Mouse (Mus musculus) midbrain, embryonic 10.5 days (tissue): ENCODE measurements around the gene Ugt1a7c. TPM values are rescaled to one million over a fixed set of nuclear protein-coding genes. Genes with fewer than 3 reads are reported as not detected.

ENCODE experiments used
- DNase-seq: peaks from one replicate; pipeline ENCODE4 v3.0.0-alpha.2; 2017; ENCODE audit warnings: low spot score
- H3K27ac ChIP-seq: fragments of 300-500 bp; sonication (generic); replicated peaks from 2 replicates; pipeline ENCODE4 v1.5.1; 2016; ENCODE audit warnings: mild to moderate bottlenecking
- H3K27me3 ChIP-seq: fragments of 300-500 bp; sonication (generic); 2 replicates; pipeline ENCODE4 v1.6.1; 2016; ENCODE audit warnings: low read depth, mild to moderate bottlenecking; ENCODE audit not compliant: poor library complexity, severe bottlenecking
- H3K36me3 ChIP-seq: fragments of 300-500 bp; sonication (generic); 2 replicates; pipeline ENCODE4 v1.6.1; 2016; ENCODE audit warnings: mild to moderate bottlenecking, moderate library complexity
- H3K4me1 ChIP-seq: fragments of 300-500 bp; sonication (generic); 2 replicates; pipeline ENCODE4 v1.6.1; 2016
- H3K4me3 ChIP-seq: fragments of 300-500 bp; sonication (generic); 2 replicates; pipeline ENCODE4 v1.5.1; 2016; ENCODE audit warnings: mild to moderate bottlenecking, moderate library complexity
- H3K9me3 ChIP-seq: fragments of 300-500 bp; sonication (generic); replicated peaks from 2 replicates; pipeline ENCODE4 v1.6.1; 2016; ENCODE audit warnings: mild to moderate bottlenecking
- WGBS: fragments of 180-500 bp; shearing (Covaris S2); methylation state at CpG from one replicate; pipeline ENCODE4 v1.1.7; 2016; 5-methylcytosine and 5-hydroxymethylcytosine counted together
- polyA plus RNA-seq: library from polyadenylated mRNA; unstranded; fragments of >200 nt; fragmentation: Nextera tagmentation; extraction: Ambion mirVana; gene quantifications from 2 replicates; pipeline ENCODE4 v1.2.1, GENCODE M21; 2016

The Ugt1a7c gene
- polyA plus RNA-seq, 1 experiment from 2014 or later, result 0.56 TPM

DNA sequence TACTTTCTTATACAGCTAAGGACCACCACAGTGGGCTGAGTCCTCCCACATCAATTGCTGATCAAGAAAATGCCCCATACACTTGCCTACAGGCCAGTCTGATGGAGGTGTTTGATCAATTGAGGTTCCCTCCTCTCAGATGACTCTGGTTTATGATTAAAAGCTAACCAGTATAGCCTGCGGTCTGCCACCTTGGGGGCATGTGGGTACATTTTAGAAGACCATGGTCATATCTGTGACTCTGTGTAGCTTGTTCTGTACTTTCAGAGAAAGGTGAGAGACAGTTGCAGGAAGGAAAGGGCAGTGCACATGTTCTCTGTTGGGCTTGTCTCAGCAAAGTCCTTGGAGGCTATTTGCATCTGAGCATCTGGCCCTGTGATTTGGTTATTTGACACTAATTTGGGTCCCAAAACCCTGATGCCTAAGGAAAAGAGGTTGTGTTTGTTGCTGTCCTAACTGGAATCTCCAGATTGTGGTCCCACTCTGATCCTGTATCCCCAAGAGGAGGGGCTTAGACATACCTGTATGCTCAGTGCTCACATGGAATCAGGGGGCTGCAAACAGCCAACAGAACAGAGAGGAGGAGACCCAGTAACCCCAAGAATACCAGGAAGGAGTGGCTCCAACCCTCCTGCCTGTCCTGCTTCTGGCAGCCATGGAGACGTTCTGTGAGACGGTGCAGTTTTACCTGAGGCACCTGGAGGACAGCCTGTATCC is 138.0 kb downstream of the Ugt1a7c start:
- DNase-seq, result no peak
- H3K27me3 ChIP-seq, result no peaks in the 10 kb centered on the region
- H3K27ac ChIP-seq, result no peak overlapping the region

GRCm38 (mm10) chr1:88233421-88234247 is 138.8 kb downstream of the Ugt1a7c start:
- no peak overlapping the region for H3K4me3 ChIP-seq
- H3K4me1 ChIP-seq, result no peaks in the 10 kb centered on the region
- H3K27ac ChIP-seq, result no peak overlapping the region
- H3K9me3 ChIP-seq, result peaks cover 98% of the 10 kb centered on the region
- 69% methylated on average over 14 of the region's 14 CpGs for WGBS
- H3K27me3 ChIP-seq, result no peaks in the 10 kb centered on the region
- H3K36me3 ChIP-seq, result no peaks in the 10 kb centered on the region
- no peak for DNase-seq

More for the DNA sequence above, 138.0 kb downstream of the Ugt1a7c start:
- Histone ChIP-seq H3K36me3 (no peaks in the 10 kb centered on the region), H3K4me3 (no peak overlapping the region), H3K9me3 (peaks cover 98% of the 10 kb centered on the region), H3K4me1 (no peaks in the 10 kb centered on the region)
- 54% methylated on average over 3 of the region's 3 CpGs for WGBS

- WGBS, result 65% methylated on average over 4 of the region's 4 CpGs
- H3K4me1 ChIP-seq, result no peaks in the 10 kb centered on the region
- no peak overlapping the region for H3K4me3 ChIP-seq
- H3K27me3 ChIP-seq, result no peaks in the 10 kb centered on the region
- no peak overlapping the region for H3K27ac ChIP-seq
- H3K9me3 ChIP-seq, result peaks cover 98% of the 10 kb centered on the region
- no peaks in the 10 kb centered on the region for H3K36me3 ChIP-seq
- no peak for DNase-seq
Observed at GRCm38 (mm10) chr1:88234248-88234610, 139.4 kb downstream of the Ugt1a7c start.

DNA sequence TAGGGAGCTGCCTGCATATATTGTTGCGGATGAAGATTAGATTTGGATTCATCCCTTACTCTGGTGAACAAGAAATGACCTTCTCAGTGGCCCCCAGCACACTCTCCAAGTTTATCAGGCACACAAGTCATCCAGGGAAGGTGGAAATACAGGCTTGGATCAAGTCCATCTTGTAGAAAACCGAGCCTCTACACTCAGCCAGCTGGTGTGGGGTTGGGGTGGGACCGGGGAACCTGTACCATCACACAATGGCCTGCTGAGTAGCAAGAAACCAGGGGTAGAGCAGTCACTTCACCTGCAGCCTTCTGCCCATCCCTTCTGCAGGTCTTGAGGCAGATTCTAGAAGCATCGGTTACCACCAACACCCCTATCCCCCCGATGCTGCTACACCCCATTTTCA is 139.8 kb downstream of the Ugt1a7c start:
- peaks cover 98% of the 10 kb centered on the region for H3K9me3 ChIP-seq
- H3K27ac ChIP-seq, result no peak overlapping the region
- 47% methylated on average over 5 of the region's 5 CpGs for WGBS
- H3K36me3 ChIP-seq, result no peaks in the 10 kb centered on the region
- no peaks in the 10 kb centered on the region for H3K4me1 ChIP-seq
- H3K27me3 ChIP-seq, result no peaks in the 10 kb centered on the region
- no peak for DNase-seq
- no peak overlapping the region for H3K4me3 ChIP-seq

GRCm38 (mm10) chr1:88235046-88235893 is 140.4 kb downstream of the Ugt1a7c start:
- 65% methylated on average over 11 of the region's 11 CpGs for WGBS
- Histone ChIP-seq H3K27ac (no peak overlapping the region), H3K9me3 (peaks cover 98% of the 10 kb centered on the region), H3K4me3 (no peak overlapping the region), H3K36me3 (no peaks in the 10 kb centered on the region), H3K27me3 (no peaks in the 10 kb centered on the region), H3K4me1 (no peaks in the 10 kb centered on the region)
- DNase-seq, result no peak

- H3K4me1 ChIP-seq, result no peaks in the 10 kb centered on the region
- H3K27ac ChIP-seq, result no peak overlapping the region
- no peaks in the 10 kb centered on the region for H3K36me3 ChIP-seq
- peaks cover 98% of the 10 kb centered on the region for H3K9me3 ChIP-seq
- DNase-seq, result no peak
- 69% methylated on average over 4 of the region's 4 CpGs for WGBS
- no peak overlapping the region for H3K4me3 ChIP-seq
- no peaks in the 10 kb centered on the region for H3K27me3 ChIP-seq
Observed at GRCm38 (mm10) chr1:88235894-88236415, 141.1 kb downstream of the Ugt1a7c start.

GRCm38 (mm10) chr1:88237311-88237710 is 142.4 kb downstream of the Ugt1a7c start:
- Histone ChIP-seq H3K9me3 (peaks cover 98% of the 10 kb centered on the region), H3K4me1 (no peaks in the 10 kb centered on the region), H3K27ac (no peak overlapping the region), H3K27me3 (no peaks in the 10 kb centered on the region), H3K36me3 (no peaks in the 10 kb centered on the region), H3K4me3 (no peak overlapping the region)
- 83% methylated on average over 5 of the region's 5 CpGs for WGBS
- DNase-seq, result no peak

DNA sequence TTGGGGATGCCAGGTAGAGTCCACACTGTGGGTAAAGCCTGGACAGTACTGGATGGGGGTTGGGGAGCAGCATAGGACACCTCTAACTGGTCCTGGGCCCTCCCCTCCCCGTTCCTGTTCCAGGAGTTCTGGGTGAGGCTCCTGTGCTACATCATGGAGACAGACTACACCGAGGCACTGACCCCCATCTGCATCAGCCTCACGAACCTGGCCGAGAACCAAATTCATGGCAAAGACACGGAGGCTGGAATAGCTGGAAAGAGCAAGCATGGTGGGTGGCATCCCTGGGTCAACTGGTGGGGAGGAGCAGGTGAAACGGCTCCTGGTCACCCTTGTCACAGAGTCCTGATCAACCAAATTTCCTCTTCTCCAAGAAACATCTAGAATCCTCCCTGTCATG is 143.9 kb downstream of the Ugt1a7c start:
- Histone ChIP-seq H3K27me3 (no peaks in the 10 kb centered on the region), H3K4me1 (no peaks in the 10 kb centered on the region), H3K27ac (no peak overlapping the region), H3K9me3 (peaks cover 98% of the 10 kb centered on the region), H3K36me3 (no peaks in the 10 kb centered on the region), H3K4me3 (no peak overlapping the region)
- 82% methylated on average over 6 of the region's 6 CpGs for WGBS
- no peak for DNase-seq

DNA sequence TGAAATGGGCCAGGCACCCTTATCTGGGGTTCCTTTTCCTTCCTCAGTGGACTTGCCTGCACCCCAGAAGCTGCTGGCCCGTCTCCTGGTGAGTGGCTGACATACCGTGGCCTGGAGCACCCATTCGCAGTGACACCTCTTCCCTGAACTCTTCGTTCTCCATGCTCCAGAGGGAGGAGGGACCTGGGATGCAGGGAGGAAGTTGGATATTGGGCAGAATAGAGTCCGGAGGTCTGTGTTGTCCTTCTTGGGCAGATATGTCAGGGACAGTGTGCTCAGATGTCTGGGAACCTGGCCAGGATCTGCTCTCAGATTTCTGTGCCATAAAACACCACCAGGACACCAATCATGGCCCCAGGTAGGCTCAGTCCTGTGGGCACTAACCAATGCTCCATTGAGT is 145.2 kb downstream of the Ugt1a7c start:
- no peak for DNase-seq
- Histone ChIP-seq H3K27me3 (no peaks in the 10 kb centered on the region), H3K36me3 (no peaks in the 10 kb centered on the region), H3K4me3 (no peak overlapping the region), H3K4me1 (no peaks in the 10 kb centered on the region), H3K27ac (no peak overlapping the region), H3K9me3 (peaks cover 98% of the 10 kb centered on the region)
- 77% methylated on average over 5 of the region's 5 CpGs for WGBS

- Histone ChIP-seq H3K27me3 (no peaks in the 10 kb centered on the region), H3K4me1 (no peaks in the 10 kb centered on the region), H3K4me3 (no peak overlapping the region), H3K36me3 (no peaks in the 10 kb centered on the region), H3K9me3 (peaks cover 98% of the 10 kb centered on the region), H3K27ac (no peak overlapping the region)
- no peak for DNase-seq
- 77% methylated on average over 4 of the region's 4 CpGs for WGBS
Observed at GRCm38 (mm10) chr1:88240579-88240978, 145.7 kb downstream of the Ugt1a7c start.

DNA sequence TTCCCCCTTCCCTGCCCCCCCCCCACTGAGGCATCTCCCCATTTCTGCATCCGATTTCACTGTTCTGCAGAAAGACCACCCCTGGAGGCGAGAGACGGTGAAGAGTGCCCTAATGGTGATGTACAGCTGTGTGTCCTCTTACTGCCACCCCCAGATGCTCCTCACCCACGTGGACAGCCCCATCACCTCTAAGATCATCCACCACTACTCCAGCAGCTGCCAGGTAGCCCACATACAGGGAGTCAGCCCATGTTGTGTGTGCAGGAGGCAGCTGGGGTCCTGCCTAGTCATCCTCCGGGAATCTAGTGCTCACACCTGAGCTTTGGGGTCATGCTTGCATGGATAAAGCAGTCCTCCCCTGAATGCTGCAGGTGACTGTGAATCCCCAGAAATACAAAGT is 149.0 kb downstream of the Ugt1a7c start:
- Histone ChIP-seq H3K9me3 (peaks cover 100% of the 10 kb centered on the region), H3K4me3 (no peak overlapping the region), H3K4me1 (no peaks in the 10 kb centered on the region), H3K27me3 (no peaks in the 10 kb centered on the region), H3K27ac (no peak overlapping the region), H3K36me3 (no peaks in the 10 kb centered on the region)
- WGBS, result 69% methylated on average over 5 of the region's 5 CpGs
- DNase-seq, result no peak

DNA sequence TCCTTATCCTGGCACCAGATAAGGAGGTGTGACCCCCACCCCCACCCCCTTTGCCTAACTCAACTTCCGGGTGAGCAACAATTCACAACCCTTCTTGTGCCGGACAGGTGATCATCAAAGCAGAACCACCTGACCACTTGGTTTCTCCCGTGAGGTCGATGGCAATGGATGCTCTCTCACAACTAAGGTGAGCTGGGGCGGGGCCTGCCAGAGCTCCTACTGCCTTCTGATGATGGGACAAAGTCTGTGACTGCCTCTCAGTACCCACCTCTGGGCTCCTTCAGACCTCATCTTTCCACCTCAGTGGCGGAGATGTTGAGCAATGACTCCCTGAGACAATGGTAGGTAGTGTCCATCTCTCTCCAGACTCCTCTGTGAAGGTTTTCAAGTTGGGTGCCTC is 151.0 kb downstream of the Ugt1a7c start:
- no peaks in the 10 kb centered on the region for H3K36me3 ChIP-seq
- no peak for DNase-seq
- H3K27me3 ChIP-seq, result no peaks in the 10 kb centered on the region
- no peak overlapping the region for H3K27ac ChIP-seq
- 80% methylated on average over 6 of the region's 6 CpGs for WGBS
- no peak overlapping the region for H3K4me3 ChIP-seq
- no peaks in the 10 kb centered on the region for H3K4me1 ChIP-seq
- H3K9me3 ChIP-seq, result peaks cover 100% of the 10 kb centered on the region
